Mouse (Mus musculus): ENCODE measurements around the gene Phactr3. TPM values are rescaled to one million over a fixed set of nuclear protein-coding genes. Genes with fewer than 3 reads are reported as not detected.

Phactr3 gene
- polyA plus RNA-seq, 1 experiment from 2014 or later, result 2.2 TPM

- no peaks in the 10 kb centered on the region for H3K36me3 ChIP-seq (ENCODE audit: control insufficient read depth, insufficient read depth)
- H3K4me1 ChIP-seq (replicated peaks; ENCODE audit: control insufficient read depth, insufficient read depth, low read length), result no peaks in the 10 kb centered on the region
- no peak for ATAC-seq
- WGBS, result 54% methylated on average over 4 of the region's 4 CpGs
- peak; percentile 53 for TF ChIP-seq CTCF (IDR thresholded peaks at IDR 0.05; ENCODE audit: low read depth)
- H3K9me3 ChIP-seq (ENCODE audit: control insufficient read depth), result no peaks in the 10 kb centered on the region
- H3K27ac ChIP-seq (ENCODE audit: low read depth, low read length), result no peak overlapping the region
- H3K4me2 ChIP-seq (replicated peaks; ENCODE audit: low read depth), result no peak overlapping the region
- H3K9ac ChIP-seq (ENCODE audit: low read depth, low read length), result no peak overlapping the region
- H3K27me3 ChIP-seq (replicated peaks; ENCODE audit: control insufficient read depth, insufficient read depth, low read length), result no peaks in the 10 kb centered on the region
- H3K4me3 ChIP-seq (ENCODE audit: low read depth, low read length), result no peak overlapping the region
Observed at GRCm38 (mm10) chr2:178246767-178247166, 128.0 kb downstream of the Phactr3 start.

- 50% methylated on average over 8 of the region's 8 CpGs for WGBS
- no peak overlapping the region for H3K4me3 ChIP-seq (ENCODE audit: low read depth, low read length)
- no peak for ATAC-seq
- no peak overlapping the region for H3K4me2 ChIP-seq (replicated peaks; ENCODE audit: low read depth)
- no peak overlapping the region for H3K27ac ChIP-seq (ENCODE audit: low read depth, low read length)
- H3K27me3 ChIP-seq (replicated peaks; ENCODE audit: control insufficient read depth, insufficient read depth, low read length), result no peaks in the 10 kb centered on the region
- peak; percentile 40 for TF ChIP-seq CTCF (IDR thresholded peaks at IDR 0.05; ENCODE audit: low read depth)
- no peaks in the 10 kb centered on the region for H3K36me3 ChIP-seq (ENCODE audit: control insufficient read depth, insufficient read depth)
- H3K9me3 ChIP-seq (ENCODE audit: control insufficient read depth), result no peaks in the 10 kb centered on the region
- H3K9ac ChIP-seq (ENCODE audit: low read depth, low read length), result no peak overlapping the region
- H3K4me1 ChIP-seq (replicated peaks; ENCODE audit: control insufficient read depth, insufficient read depth, low read length), result no peaks in the 10 kb centered on the region
Observed at GRCm38 (mm10) chr2:178247274-178247673, 128.5 kb downstream of the Phactr3 start.

- no peaks in the 10 kb centered on the region for H3K9me3 ChIP-seq (ENCODE audit: control insufficient read depth)
- no peaks in the 10 kb centered on the region for H3K4me1 ChIP-seq (replicated peaks; ENCODE audit: control insufficient read depth, insufficient read depth, low read length)
- no peaks in the 10 kb centered on the region for H3K27me3 ChIP-seq (replicated peaks; ENCODE audit: control insufficient read depth, insufficient read depth, low read length)
- H3K4me3 ChIP-seq (ENCODE audit: low read depth, low read length), result no peak overlapping the region
- no peak for TF ChIP-seq CTCF (IDR thresholded peaks at IDR 0.05; ENCODE audit: low read depth)
- WGBS, result 4% methylated on average over 3 of the region's 3 CpGs
- H3K9ac ChIP-seq (ENCODE audit: low read depth, low read length), result no peak overlapping the region
- ATAC-seq, result no peak
- no peak overlapping the region for H3K4me2 ChIP-seq (replicated peaks; ENCODE audit: low read depth)
- no peak overlapping the region for H3K27ac ChIP-seq (ENCODE audit: low read depth, low read length)
- no peaks in the 10 kb centered on the region for H3K36me3 ChIP-seq (ENCODE audit: control insufficient read depth, insufficient read depth)
Observed at GRCm38 (mm10) chr2:178257117-178257825, 138.5 kb downstream of the Phactr3 start.

GRCm38 (mm10) chr2:178257986-178258555 is 139.3 kb downstream of the Phactr3 start:
- no peaks in the 10 kb centered on the region for H3K27me3 ChIP-seq (replicated peaks; ENCODE audit: control insufficient read depth, insufficient read depth, low read length)
- no peak overlapping the region for H3K4me3 ChIP-seq (ENCODE audit: low read depth, low read length)
- ATAC-seq, result no peak
- H3K9me3 ChIP-seq (ENCODE audit: control insufficient read depth), result no peaks in the 10 kb centered on the region
- no peak overlapping the region for H3K4me2 ChIP-seq (replicated peaks; ENCODE audit: low read depth)
- no peak overlapping the region for H3K27ac ChIP-seq (ENCODE audit: low read depth, low read length)
- WGBS, result 9% methylated on average over 1 of the region's 2 CpGs
- no peaks in the 10 kb centered on the region for H3K4me1 ChIP-seq (replicated peaks; ENCODE audit: control insufficient read depth, insufficient read depth, low read length)
- no peak overlapping the region for H3K9ac ChIP-seq (ENCODE audit: low read depth, low read length)
- no peaks in the 10 kb centered on the region for H3K36me3 ChIP-seq (ENCODE audit: control insufficient read depth, insufficient read depth)
- TF ChIP-seq CTCF (IDR thresholded peaks at IDR 0.05; ENCODE audit: low read depth), result no peak

GRCm38 (mm10) chr2:178263055-178263454 is 144.3 kb downstream of the Phactr3 start:
- no peak overlapping the region for H3K9ac ChIP-seq (ENCODE audit: low read depth, low read length)
- no peaks in the 10 kb centered on the region for H3K4me1 ChIP-seq (replicated peaks; ENCODE audit: control insufficient read depth, insufficient read depth, low read length)
- no peaks in the 10 kb centered on the region for H3K36me3 ChIP-seq (ENCODE audit: control insufficient read depth, insufficient read depth)
- H3K4me2 ChIP-seq (replicated peaks; ENCODE audit: low read depth), result no peak overlapping the region
- no peak for ATAC-seq
- WGBS, result 82% methylated on average over 4 of the region's 4 CpGs
- no peak for TF ChIP-seq CTCF (IDR thresholded peaks at IDR 0.05; ENCODE audit: low read depth)
- no peak overlapping the region for H3K27ac ChIP-seq (ENCODE audit: low read depth, low read length)
- H3K27me3 ChIP-seq (replicated peaks; ENCODE audit: control insufficient read depth, insufficient read depth, low read length), result no peaks in the 10 kb centered on the region
- H3K4me3 ChIP-seq (ENCODE audit: low read depth, low read length), result no peak overlapping the region
- no peaks in the 10 kb centered on the region for H3K9me3 ChIP-seq (ENCODE audit: control insufficient read depth)

- 4% methylated on average over 8 of the region's 8 CpGs for WGBS
- no peaks in the 10 kb centered on the region for H3K36me3 ChIP-seq (ENCODE audit: control insufficient read depth, insufficient read depth)
- no peak overlapping the region for H3K9ac ChIP-seq (ENCODE audit: low read depth, low read length)
- H3K27me3 ChIP-seq (replicated peaks; ENCODE audit: control insufficient read depth, insufficient read depth, low read length), result no peaks in the 10 kb centered on the region
- H3K4me1 ChIP-seq (replicated peaks; ENCODE audit: control insufficient read depth, insufficient read depth, low read length), result no peaks in the 10 kb centered on the region
- no peak overlapping the region for H3K4me2 ChIP-seq (replicated peaks; ENCODE audit: low read depth)
- no peaks in the 10 kb centered on the region for H3K9me3 ChIP-seq (ENCODE audit: control insufficient read depth)
- H3K4me3 ChIP-seq (ENCODE audit: low read depth, low read length), result no peak overlapping the region
- ATAC-seq, result peak; percentile 65; the same call in 1 of the 2 replicates
- TF ChIP-seq CTCF (IDR thresholded peaks at IDR 0.05; ENCODE audit: low read depth), result peak; percentile 89
- no peak overlapping the region for H3K27ac ChIP-seq (ENCODE audit: low read depth, low read length)
Observed at GRCm38 (mm10) chr2:178264389-178264788, 145.6 kb downstream of the Phactr3 start.

All from intestine, postnatal 0 days (tissue).